Mouse (Mus musculus) left cerebral cortex, adult 8-10 months (tissue): ENCODE measurements at regions not wholly inside any gene's neighbourhood (a gene's known extent, or its start where the extent isn't known, plus 50 kb on each side); places are given as distances from the start of the nearest gene placed in this dataset.
A peak's percentile ranks its signal among the peaks of the same experiment; 100 is the strongest.

Source experiments
- DNase-seq, 2 experiments: peaks; one replicate each; pipeline ENCODE4 v3.0.0; 2022; ENCODE audit warnings: low spot score in 2 of 2

DNA sequence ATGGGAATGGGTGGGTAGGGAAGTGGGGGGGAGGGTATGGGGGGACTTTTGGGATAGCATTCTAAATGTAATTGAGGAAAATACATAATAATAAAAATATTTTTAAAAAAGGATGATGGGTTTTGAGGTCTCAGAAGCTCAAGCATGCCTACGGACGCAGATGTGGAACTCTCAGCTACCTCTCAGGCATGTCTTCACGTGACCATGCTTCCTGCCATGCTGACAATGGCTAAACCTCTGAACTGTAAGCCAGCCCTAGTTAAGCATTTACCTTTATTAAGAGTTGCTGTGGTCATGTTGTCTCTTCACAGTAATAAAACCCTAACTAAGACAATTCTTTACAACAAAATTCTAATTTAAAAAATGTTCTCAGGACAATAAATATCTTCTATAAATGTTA is 80.0 kb downstream of the Tex36 start:
- no peak for DNase-seq

DNA sequence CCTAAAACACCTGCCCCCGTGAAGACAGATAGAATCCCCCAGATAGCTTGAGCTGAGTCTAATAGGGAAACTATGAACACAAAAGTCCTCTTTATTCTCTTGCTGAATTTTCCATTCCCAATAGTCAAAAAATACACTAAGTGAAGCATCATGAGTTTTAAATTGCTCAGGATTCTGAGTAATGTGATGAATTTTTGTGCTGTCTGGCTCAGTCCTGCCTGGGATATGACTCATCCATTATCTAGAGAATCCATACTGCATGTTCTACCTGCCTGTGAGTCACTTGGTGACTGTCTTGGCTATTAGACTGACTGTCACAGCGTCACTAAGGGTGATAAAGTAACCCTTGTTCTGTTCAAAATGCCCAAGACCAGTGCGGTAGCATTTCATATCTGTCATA is 83.0 kb downstream of the Tex36 start:
- no peak for DNase-seq

- no peak for DNase-seq
These were observed 84.4 kb downstream of the Tex36 start for GRCm38 (mm10) chr7:133517576-133517975.

DNA sequence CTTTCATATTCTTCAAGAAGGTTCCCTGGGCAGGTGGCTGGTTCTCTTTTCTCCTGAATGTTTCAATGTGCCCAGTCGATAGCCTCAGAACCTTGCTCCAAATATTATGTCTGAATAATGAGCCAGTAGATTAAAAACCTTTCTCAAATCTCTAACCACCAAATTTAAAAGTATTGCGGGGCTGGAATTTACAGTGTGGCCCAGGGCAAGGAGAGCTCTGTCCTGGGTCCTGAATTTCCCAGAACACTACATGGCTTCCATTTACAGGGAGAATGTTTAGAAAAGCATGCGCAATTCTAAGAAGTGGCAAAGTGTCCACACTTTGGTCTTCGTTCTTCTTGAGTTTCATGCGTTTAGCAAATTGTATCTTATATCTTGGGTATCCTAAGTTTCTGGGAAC is 91.0 kb downstream of the Tex36 start:
- DNase-seq: no peak

- DNase-seq: no peak
These were observed 92.5 kb downstream of the Tex36 start for GRCm38 (mm10) chr7:133509486-133509885.

- no peak for DNase-seq
These were observed 93.5 kb downstream of the Tex36 start for GRCm38 (mm10) chr7:133508370-133509012.

DNA sequence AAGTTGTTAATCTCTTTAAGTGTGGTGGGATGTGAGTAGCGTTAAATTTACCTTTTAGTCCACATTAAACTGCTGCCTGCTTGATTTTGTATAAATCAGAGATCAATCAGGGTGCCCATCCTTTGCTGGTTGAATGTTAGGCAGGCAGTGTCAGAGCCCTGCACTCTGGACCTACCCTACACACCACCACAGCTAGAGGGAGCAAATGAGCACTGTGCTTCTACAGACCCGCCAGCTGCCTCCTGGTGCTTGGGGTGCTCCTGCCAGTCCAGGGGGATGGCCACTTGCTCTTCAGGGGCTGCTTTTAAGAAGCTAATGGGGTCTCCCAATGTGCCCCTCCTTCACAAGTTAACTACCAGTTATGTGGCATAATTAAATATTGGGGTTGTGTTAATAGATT is 96.3 kb downstream of the Tex36 start:
- DNase-seq: no peak

DNA sequence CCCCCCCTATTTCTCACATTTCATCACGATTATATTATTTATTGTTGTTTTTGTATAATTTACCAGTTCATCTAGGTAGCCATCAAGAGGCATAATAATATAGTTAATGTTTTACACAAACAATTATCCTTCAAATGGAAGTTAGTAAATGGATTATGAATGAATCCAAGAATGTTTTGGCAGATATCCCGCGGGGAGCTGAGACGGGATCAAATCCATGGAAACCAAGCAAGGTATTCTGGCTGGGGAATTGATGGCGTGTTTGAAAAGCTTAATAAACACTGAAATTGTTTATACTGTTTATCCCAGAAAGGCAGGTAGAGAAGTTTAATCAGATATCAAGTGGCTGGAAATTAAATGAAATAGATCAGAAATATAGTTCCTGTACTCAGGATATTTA is 98.0 kb downstream of the Tex36 start:
- no peak for DNase-seq

DNA sequence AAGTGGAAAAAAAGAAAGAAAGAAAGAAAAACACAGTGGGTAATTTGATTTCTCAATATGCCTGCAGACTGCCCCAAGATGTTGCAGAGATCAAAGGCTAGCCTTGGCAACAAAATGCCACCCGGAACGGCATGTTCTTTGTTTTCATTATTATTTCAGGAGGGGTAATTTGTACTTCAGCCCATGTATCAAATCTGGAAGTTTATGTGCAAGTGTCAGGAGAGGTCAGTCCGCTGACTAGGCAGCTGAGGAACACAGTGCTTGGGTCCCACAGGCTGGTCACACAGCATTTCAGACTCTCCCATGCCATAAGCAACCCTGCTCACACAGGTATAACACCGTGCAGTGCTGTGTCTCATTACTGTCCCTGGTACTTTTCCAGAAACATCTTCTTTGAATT is 99.2 kb downstream of the Tex36 start:
- no peak for DNase-seq

- DNase-seq: no peak
These were observed 104.4 kb downstream of the Tex36 start for GRCm38 (mm10) chr7:133497551-133497950.

GRCm38 (mm10) chr7:133494982-133495550 is 106.9 kb downstream of the Tex36 start:
- DNase-seq: no peak

- no peak for DNase-seq
These were observed 107.5 kb downstream of the Tex36 start for GRCm38 (mm10) chr7:133494256-133494981.

- no peak for DNase-seq
These were observed 109.3 kb downstream of the Tex36 start for GRCm38 (mm10) chr7:133492626-133493025.

DNA sequence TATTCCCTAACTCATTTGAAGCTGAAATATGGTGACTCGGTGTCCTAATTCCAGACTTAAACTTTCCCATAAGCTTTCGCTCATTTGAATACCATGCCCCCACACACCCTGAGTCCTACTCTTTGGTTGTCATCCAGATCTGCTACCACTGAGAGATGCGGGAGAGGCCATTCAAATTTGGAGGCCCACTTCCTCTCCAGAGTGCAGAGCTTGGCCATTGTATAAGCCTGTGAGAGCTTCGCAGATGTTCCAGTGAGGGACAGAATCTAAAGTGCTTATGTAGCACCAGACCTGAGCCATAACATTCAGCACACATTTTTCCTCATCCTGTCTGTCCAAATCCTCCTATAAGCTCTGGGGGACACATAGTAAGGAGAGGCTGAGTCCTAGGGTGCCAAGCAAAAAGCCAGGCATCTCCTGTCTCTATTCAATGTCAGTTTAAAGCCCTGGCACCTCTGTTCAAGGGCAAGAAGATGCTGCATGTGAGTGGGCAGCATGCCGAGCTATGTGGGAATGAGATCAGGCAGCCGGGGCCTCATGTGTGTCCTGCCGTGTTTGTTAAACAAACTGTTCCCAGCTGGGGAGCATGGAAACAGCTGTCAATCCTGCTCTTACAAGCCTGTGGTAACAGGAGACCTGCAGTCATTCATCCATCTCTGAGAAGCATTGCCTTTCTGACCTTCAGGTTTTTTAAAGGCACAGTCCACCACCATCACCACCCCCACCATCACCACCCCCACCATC is 113.9 kb downstream of the Tex36 start:
- no peak for DNase-seq

- DNase-seq: peak in 1 of 2 experiments; percentile 43
These were observed 117.5 kb downstream of the Tex36 start for GRCm38 (mm10) chr7:133484430-133484841.

GRCm38 (mm10) chr7:133481529-133481928 is 120.4 kb downstream of the Tex36 start:
- DNase-seq: no peak

DNA sequence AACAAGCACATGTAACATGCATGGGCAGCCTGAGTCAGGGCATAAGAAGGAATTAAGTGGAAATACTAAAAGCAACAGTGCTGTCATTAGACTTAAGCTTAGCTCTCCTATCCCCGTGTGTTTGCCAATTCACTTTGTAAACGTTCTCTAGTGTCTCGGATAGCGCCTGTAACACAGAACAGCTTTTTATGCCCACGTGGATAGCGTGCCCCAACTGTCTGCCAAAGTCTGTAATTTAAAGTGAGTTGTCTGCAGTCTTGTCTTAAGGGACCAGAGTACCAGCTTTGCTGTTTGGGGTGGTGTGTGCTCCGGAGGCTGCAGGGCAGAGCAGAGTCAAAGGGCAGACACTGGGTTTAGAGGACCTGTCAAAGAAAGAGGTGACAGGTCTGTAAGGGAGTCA is 122.3 kb downstream of the Tex36 start:
- no peak for DNase-seq

GRCm38 (mm10) chr7:133477933-133478332 is 124.0 kb downstream of the Tex36 start:
- DNase-seq: no peak

DNA sequence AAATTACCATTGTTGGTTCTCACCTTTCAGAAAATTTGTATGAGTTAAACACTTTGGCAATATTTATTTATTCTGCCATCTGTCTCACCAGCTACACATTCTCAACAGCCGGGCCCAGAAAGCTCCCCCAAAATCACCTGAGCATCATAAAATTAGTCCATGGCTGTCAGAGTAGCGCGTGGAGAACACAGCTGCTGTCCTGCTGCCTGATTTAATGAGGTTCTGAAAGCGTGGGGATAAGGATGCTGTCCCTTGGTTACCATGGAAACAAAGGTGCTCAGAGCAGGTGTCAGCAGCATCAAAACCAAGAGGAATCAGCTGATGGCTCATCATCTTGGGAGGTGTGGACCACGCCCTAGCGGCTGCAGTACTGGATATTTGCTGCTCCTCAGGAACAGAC is 124.7 kb downstream of the Tex36 start:
- DNase-seq: peak in 1 of 2 experiments; percentile 52

GRCm38 (mm10) chr7:133471706-133472105 is 130.3 kb downstream of the Tex36 start:
- no peak for DNase-seq

DNA sequence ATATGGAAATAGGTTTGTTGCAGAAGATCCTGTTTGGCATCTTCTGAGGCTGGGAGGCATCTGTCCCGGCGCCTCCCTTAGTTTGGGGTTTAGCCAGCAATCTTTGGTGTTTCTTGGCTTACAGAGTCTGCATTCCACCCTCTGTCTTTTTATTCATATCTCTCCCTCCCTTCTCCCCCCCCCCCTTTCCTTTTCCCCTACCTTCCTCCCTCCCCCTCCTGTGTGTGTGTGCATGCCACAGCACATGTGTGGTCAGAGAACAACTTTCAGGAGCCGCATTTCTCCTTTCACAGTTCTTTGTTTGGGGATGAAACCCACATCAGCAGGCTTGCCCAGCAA is 131.4 kb downstream of the Tex36 start:
- no peak for DNase-seq

- no peak for DNase-seq
These were observed 131.9 kb downstream of the Tex36 start for GRCm38 (mm10) chr7:133469952-133470619.
